Mouse (Mus musculus) C2C12 (cell line): ENCODE data around the gene Gm20388.

ENCODE experiments used
- CEBPB ChIP-seq: IDR thresholded peaks from one replicate; pipeline ENCODE4 v1.6.1; 2011; ENCODE audit warnings: low read depth, mild to moderate bottlenecking, control low read depth, moderate library complexity
- CTCF ChIP-seq: IDR thresholded peaks from one replicate; pipeline ENCODE4 v1.5.1; 2011; ENCODE audit not compliant: control insufficient read depth, insufficient read depth, insufficient read length

DNA sequence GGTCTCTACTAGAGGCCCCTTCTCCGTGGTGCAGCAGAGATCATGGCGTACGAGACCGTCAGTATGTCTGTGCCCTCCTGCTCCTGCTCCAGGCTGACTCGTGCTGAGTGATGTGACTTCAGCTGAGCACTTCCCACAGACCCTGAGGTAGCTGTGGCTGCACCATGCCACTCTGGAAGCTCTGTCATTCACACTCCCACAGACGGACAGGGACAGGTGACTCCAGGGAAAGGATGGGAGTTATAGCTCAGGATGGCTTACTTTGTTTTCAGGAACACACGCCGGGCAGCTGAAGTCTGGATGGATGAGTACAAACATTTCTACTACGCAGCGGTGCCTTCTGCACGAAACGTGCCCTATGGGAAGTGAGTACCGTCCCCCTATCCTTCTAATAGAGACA is 4425.7 kb downstream of the Gm20388 start:
- no peak for TF ChIP-seq CTCF
- no peak for TF ChIP-seq CEBPB
